Mouse (Mus musculus) ZHBTc4 (cell line): ENCODE results near the gene Ttll10.

Source experiments
- DNase-seq: peaks from one replicate; pipeline ENCODE4 v3.0.0-alpha.2; 2011; ENCODE audit warnings: low read depth, low spot score

Gene Ttll10

DNA sequence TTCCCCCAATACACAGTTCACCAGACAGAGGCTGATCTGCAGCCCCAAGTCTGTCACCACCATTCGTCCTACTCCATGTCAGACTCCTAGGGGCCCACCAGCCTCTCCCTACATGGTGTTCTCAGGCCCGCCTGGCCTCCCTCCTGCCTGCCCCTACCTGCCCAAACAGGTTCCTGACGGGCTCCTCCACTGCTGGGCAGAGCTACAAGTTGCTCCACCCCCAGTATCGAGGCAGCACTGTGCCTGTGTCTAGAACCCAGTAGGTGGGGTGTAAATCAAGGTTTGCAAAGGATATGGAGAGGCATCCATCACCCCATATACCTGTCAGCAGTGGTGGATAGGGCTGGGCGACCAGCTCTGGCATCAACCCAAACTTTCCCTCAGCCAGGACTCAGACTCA is at the start of gene Ttll10:
Gene Ttll10, minus strand, starts transcription at position 154 of the 400 bp plus-strand sequence.
- peak; percentile 51 for DNase-seq

DNA sequence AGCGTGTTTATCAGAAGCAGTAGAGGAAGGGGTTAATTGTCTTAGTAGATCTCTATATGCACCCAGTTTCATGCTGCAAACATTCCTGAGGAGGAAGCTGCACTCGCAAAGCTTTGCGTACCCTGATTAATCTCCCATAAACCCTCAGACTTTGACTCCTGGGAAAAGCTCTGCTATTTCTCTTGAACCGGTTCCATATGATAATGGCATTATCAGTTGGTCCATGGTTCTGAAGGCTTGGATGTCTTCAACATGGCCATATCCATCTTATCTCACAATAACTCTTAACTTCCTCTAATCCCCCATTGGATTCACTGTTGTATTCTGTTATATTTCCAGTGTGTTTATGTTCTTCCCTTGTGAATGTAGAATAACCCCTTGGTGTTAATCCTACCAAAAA is 44.1 kb upstream of the Ttll10 start:
- DNase-seq: no peak

DNA sequence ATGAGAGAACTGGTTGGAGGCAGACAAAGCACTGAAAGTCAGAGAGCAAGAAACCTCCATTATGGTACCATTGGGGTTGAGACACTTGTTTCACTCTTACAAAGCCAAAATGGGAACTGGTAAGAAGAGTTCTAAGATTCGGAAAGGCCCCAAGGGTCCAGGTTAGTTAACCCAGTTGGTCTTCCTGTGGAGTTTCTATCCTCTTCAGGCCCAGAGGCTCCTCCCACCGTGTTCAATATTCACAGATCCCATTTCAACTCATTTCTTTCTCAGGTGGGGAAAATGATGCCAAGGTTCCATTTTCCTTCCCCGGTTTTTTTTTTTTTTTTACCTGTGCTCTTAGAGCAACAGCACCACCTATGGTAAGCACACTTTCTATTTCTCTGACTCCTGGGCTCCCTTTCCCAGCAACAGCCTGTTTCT is 42.3 kb upstream of the Ttll10 start:
- DNase-seq: peak; percentile 34

DNA sequence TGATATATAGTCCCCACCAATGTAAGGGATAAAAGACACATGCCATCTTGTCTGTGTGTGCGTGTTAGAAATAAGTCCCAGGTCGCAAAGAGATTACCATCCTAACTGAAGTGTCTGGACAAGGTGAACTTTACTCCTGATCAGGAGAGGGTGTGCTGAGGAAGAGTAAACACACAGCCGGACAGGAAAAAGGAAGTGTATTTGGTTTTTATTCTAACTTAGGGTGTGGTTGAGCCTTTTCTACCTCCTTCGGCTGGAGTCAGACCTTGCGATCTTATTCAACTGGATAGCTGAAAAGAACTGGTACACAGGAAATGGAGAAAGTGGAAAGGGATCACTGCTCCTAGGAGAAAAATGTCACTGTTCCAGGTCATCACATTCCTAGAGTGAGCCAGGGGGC is 41.3 kb upstream of the Ttll10 start:
- DNase-seq: no peak

DNA sequence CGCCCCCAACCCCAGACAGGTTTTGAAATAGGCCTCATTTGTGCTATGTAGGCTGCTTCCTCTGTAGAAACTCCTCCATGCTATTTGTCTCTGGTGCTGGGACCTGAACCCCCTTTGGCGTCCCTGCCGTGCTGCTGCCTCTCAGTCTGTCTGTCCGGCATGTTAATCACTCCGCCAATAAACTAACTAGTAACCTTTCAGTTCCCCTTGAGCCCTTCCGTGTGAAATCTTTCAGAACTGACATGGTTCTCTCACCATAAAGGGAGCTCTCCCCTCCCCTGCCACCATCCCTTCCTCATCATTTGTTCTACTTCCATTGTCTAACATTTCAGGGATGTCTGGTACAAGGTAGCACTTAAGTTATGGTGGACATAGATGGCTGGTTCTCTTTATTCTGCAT is 40.2 kb upstream of the Ttll10 start:
- no peak for DNase-seq

DNA sequence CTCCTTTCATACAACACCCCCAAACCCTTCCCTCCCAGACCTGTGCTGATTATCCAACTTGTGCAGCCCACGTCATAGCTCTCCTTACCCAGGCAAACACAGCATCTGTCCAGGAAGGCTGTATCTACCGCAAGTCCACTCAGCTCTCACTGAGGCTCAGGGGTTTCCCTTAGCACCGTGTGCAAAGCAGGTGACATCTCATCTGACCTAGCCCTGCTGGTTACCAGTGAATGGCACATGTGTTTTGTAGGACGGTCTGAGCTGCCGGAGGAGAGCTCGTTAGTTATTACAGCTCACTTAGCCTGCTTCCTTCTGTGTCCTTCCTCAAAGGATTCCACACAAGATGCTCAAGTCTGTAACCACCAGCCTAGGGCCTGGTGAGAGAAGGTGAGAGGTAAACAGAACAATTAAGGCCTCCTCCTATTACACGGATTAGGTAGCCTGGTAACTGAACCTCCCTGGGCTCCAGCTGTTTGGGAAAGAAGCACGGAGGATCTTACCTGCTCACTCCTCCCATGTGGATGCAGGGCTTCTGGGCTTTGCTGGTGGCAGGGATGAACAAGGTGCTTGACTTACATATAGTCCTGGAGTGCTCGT is 38.7 kb upstream of the Ttll10 start:
- DNase-seq: no peak

DNA sequence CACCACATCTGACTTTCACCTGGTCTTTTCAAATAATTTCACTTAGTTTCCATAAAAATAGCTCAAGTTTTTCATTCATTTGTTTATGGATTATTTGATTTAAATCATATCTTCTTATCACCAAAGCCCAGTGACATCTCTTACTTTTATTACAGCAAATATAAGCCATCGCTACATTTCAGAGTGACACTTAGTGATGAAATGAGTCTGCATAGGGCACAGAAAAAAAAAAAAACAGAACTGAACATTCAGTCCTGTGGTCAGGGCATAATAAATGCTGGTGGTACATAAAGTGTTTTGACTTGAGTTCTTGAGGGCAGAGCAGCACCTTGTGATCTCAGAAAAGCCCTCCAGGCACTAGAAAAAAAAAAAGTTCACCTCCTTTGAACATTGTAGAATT is 37.0 kb upstream of the Ttll10 start:
- DNase-seq: no peak

DNA sequence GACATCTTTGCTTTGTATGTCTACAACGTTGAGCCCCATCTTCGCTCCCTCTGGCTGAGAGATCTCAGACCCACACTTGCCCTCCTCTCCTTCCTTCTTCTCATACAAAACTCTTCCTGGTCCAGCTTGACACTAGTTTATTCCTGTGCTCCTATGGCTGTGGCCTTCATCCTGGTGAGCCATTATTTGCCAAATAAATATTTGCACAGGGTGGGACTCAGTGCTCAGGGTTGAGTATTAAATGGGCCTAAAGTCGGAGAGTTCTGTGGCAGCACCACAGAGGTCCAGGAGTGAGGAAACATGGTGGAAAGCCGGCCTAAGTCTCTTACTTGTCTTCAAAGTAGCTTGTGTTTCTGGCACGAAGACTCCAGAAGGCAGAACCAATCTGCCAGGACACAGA is 34.5 kb upstream of the Ttll10 start:
- DNase-seq: no peak

DNA sequence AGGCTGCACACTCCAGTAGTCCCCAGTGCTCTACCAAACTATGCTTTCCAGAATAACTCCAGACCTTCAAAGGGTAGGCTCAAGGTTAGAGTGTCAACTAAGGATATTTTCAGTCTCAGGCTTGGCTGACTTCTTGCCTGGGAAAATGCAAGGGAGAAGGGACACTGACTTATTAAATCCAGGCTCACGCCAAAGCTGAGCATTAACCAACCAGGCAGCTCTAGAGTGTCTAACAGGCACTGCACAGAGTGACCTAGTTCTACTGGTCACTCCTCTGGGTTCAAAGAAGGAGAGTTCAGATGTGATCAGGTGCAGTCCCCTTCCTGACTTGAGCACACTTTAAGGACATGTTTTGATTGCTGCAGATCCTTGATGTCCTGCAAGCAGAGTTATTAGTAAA is 33.6 kb upstream of the Ttll10 start:
- no peak for DNase-seq

DNA sequence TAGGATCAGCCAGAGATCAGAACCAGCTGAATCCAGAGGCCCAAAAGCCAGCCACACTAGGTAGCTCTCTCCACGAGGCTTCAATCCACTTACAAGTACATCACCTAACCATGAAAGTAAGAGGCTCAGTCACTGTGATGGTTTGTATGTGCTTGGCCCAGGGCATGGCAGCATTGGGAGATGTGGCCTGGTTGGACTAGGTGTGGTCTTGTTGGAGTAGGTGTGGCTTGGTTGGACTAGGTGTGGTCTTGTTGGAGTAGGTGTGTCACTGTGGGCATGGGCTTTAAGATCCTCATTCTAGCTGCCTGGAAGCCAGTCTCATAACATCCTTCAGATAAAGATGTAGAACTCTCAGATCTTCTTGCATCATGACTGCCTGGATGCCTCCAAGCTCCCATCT is 32.0 kb upstream of the Ttll10 start:
- no peak for DNase-seq

DNA sequence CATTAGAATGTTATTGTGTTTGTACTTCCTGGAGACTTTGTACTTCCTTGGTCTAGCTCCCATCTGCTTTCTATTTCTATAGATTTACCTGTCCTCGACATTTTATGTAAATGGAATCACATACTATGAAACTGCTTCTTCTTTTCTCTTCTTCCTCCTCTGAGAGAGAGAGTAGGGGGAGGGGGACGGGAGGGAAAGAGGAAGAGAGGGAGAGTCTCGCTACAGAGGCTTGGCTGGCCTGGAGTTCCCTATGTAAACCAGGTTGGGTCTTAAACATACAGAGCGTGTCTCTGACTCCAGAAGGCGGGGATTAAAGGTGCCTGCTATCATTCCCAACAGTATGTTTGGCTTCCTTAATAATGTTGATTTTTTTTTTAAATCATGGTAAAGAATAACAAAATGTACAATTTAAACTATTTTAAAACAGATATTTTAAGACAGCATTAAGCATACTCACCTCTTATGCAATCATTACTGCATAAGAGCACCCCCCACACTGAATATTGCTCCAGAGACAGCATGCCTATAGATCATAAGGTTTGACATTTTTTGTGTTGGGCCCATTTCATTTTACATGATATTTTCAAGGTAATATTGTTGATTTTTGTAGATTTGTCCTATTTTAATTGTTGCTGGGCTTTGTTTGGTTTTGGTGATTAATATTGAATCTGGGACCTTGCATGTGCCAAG is 28.3 kb upstream of the Ttll10 start:
- DNase-seq: no peak

DNA sequence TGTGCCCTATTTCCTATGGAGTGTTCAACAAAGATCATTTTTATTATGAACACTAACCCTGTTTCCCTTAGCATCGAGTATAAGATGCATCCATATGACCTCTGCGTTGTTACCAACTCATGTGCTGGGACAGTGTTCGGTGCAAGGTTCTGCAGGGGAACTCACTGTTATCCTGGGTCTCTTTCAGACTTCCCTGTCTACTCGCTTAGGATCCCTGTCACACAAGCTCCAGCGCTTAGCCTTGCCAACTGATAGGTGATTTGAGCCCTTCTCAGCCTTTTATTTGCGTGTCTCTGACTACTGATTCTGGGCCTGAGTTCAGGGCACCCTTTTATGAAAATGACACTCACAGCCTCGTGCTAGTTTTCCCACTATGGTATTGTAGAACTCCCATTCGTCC is 26.0 kb upstream of the Ttll10 start:
- DNase-seq: no peak

DNA sequence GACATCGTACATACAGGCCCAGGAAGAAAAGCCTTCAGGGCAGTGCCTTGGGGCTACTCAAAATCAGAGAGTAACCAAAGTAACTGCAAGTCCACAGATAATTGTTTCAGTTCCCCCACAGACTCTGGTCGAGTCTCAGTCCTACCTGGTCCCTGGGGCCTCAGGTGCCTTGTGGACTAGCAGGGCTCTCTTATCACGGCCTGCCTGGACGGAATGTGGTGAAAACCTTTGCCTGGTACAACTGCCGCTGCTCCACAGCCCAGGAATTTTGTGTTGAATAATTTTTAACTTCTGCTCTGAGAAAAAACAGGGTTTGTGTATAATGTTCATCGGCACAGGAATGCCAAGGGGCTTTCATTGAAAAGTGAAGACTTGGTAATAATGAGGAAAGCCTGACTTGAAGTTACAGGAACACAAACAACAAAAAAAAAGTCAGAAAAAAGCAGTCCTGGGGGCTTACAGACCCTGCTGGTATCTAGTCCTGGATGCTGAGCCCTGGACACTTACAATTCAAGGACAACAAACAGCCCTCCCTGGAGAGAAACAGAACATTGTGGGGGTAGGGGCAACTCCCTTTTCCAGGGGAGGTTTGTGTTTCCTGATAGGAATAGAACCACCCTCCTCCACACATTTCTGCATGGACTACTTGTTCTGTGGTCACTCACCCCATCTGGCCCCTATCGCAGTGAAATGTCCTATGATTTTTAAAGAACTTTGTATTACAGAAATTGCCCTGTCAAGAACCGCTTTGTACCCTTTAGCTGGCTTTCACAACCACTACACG is 25.1 kb upstream of the Ttll10 start:
- DNase-seq: no peak

DNA sequence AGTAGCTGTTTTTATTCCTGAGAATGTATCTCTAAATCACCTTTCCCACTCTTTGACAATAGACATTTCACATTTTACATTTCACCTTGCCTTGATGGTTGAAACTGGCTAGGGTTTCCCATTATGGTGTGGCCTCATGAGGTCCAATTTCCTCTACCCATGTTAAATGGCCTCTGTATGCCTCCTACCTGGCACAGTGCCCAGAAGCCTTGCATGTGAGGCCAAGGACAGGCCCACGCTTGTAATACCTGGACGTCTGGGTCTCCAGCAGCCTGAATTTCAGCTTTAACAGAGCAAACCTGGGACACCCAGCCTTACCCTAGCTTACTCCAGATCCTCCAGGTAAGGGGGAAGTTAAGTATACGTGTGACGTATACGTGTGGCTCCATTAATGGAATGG is 24.1 kb upstream of the Ttll10 start:
- DNase-seq: no peak

DNA sequence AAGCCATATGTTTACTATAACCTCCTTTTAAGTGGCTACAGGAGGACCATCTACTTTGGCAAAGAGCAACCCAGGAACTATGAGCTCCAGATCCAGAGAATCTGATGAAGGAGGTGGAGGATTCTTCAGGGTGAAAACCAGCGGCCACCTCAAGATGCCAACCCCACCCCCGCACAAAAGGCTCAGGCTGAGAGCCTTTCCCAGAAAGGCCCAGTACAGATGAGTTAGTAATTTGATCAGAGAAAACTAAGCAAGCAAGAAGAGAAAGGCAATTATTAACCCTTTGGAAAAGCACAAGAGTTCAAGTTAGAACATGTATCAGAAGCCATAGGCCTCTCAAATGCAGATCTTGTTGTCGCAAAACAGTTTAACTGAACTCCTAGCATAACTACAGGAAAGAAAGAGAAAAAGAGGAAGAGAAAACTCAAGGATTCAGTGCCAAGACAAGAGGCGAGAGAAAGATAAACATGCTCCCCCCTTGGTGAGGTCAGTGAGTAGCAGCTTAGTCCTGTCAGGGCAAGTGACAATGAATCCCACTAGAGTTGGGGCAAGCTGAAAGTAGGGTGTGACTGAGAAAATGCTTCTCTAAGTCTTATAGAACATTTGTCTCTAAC is 23.5 kb upstream of the Ttll10 start:
- no peak for DNase-seq

DNA sequence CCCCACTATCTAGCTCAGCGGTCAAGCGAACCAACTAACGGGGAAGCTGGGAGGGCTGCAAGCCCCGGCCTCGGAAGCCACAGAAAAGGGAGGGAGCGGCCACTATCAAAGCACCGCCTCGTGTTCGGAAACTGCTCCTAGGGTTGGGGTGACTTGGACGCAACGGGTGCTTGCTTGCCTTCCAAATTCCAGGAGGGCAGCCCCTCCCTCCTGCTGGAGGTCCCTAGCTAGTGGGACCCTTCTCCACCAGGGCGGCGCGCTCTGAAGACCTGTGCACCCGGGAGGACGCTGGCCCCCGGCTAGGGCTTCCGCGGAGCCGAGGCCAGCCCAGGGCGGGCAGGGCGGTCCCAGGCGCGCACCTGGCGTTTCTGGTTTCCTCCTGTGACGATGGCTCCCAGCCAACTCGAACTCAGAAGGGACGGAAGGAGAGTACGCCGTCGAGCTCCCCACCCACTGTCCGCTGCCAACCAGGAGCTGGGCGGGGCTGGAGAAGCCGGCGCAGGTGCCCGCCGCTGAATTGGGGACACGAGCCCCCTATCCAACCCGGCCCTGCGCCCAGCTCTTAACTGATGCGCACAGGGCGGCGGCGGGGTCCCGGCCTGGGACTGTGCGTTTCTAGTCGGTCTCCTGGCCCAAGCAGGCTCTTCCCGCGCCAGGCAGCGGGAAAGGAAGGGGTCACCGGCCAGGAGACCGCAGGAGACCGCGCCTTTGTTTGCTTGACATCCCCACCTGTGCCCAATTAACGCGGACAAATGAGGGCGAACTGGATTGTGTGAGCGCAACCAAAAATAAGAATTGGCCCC is 18.5 kb upstream of the Ttll10 start:
- peak; percentile 62 for DNase-seq

DNA sequence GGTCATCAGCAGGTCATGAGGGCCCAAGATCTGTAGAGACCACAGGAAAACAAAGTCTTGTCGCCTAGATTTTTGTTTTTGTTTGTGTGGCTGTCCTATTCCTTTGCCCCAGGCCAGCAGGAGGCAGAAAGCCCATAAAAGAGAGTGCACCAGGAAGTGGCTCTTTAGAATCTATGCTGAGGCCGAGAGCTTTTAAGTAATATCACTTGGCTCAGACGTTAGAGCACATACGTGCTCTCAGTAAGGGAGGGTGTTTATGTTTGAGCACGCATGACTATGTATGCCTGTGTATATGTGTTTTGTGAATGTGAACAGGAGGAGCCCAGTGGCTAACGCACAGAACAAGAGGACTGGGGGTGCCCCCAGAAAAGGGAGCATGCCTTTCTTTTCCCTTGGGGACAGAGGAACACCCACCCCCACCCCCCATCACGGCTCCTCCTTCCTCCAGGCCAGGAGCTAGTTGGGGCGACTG is 17.7 kb upstream of the Ttll10 start:
- no peak for DNase-seq

DNA sequence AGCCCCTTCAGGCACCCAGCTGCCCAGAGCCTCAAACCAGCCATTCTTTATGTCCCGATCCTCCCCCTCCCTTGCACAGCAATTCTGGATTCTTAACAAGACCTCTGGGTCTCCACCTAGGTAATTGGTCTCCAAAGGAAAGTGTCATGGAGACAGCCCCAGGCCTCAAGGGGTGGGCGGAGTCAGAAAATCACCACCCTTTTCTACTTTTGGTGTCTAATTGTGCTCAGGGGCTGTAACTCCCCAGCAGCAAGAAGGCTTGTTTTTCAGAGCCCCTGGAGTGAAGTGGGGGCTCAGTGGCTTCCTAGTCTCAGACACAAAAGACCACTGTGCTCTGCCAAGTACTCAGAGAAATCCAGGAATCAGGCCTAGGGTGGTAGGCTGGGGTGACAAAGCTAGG is 11.5 kb upstream of the Ttll10 start:
- DNase-seq: peak; percentile 66

DNA sequence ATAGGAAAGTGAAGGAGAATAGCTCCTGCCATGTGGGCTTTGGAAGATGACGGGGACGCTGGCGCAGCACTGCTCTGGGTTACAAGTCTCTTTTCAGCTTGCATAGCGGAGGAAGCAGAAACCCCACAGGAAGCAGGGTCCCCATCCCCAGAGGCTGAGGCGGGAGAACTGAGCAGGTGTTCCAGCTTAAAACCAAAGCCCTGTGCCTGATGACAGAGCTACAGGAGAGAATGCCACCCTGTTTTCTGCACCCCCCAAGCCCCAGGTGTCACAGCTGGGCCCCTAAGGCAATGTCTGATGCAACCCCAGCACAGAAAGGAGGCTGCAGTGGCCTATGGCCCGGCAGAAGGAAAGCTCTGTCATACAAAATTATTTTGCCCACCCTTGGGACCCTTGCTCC is 11.1 kb upstream of the Ttll10 start:
- DNase-seq: no peak

DNA sequence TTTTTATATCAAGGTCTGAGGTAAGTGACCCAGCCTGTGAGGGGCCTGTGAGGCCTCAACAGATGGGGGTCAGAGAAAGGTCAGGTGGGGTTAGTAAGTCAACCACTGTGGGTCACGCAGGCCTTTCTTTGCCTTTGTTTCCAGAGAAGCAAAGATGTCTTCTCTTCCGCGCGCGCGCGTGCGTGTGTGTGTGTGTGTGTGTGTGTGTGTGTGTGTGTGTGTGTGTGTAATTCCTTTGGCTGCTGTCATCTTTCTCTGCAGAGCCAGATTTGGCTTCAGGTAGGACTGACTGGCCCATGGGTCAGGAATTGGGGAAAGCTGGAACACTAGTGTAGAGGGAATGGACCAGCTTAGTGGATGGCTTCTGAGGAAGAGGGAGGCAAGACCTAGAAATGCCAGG is 10.5 kb upstream of the Ttll10 start:
- no peak for DNase-seq

DNA sequence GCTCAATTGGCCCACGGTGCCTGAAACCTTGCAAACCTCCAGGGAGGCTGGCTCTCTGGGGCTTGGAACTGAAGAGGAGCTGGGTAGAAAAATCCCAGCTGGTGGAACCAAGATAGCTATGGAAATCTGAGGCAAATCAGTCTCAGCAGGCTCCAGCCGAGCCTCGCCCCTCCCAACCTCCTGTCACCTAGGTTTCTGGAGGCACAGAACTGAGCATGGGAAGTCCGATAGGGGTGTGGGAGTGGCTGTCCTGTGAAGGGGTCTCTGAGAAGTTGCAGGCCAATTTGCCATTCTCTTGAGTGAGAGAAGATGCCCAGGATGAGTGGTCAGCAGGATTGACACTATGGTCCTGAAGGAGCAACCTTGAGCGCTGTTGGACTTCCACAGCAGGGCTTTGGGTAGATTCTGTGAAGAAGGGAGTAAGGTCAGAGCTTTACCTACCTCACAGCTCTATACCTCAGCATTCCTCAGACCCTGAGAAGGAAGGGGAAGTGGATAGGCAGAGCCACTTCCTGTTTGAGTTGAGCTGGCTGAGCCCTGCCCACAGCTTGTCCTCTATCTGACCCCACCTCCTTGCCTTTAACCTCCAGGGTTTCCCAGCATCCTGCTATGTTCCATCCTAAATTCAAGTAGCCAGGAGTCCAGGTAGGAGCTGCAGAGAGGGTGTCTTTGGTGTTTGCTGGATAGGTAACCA is 8.2 kb upstream of the Ttll10 start:
- peak; percentile 73 for DNase-seq
